Mouse (Mus musculus): ENCODE data around the gene Rtbdn.
A peak's percentile ranks its signal among the peaks of the same experiment; 100 is the strongest.

DNA sequence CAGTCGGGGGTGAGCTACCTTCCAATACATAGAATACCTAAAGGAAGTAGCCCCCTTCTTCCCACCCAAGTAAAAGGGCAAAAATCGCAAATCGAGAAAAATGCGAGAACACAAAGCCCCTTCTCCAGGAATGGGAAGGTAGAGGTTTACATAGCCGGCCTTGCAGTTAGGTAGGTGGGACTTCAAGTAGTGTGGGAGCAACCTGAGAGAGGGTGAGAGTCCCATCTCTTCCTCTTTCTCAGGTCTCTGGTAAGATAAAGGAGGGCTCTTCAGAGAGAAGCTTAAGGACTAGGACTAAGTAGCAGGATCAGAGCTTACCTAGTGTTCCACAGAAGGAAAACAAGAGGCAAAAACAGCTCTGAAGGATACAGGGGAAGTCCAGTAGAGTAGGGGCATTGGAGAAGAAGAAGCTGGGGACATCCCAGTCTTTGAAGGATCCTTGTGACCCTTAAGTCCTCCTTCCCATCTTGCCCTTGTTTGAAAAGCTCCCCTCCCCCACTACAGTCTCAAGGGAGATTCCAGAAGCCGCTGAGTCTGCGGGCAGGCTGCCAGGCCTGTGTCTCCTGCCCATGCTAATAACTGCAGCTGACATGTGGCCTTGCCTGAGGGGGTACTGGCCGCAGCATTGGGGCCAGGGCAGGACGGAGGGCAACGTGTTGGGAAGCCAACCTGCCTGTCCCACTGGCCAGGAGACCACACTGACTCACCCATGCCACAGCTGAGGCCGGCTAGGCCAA is 34.0 kb downstream of the Rtbdn start:
- TF ChIP-seq MAX (IDR thresholded peaks at IDR 0.05): peak; percentile 95
- no peak for TF ChIP-seq CTCF (IDR thresholded peaks at IDR 0.05; ENCODE audit: control insufficient read depth, insufficient read depth, insufficient read length)
- no peak for TF ChIP-seq MYOG (IDR thresholded peaks at IDR 0.05; ENCODE audit: control insufficient read depth, extremely low read depth, insufficient read length)
- TF ChIP-seq MYOD1 (IDR thresholded peaks at IDR 0.05; ENCODE audit: control insufficient read depth, insufficient read length, low read depth): peak; percentile 92
- TF ChIP-seq USF1 (IDR thresholded peaks at IDR 0.05; ENCODE audit: low read depth): no peak
- no peak for TF ChIP-seq CEBPB (IDR thresholded peaks at IDR 0.05; ENCODE audit: low read depth)

Data from C2C12 (cell line).